Comparison of ENCODE assay signal across 22 mouse cellular contexts in genomic region chr10:59848953-59849352, GRCm38 (mm10). TPM values are rescaled to one million over a fixed set of nuclear protein-coding genes. Genes with fewer than 3 reads are reported as not detected.
DNase-seq lines count a peak whose midpoint lies in the region; ATAC-seq and TF ChIP-seq lines count a peak whose summit lies in the region.
"Had no signal": no experiment of that assay in that cellular context is flagged by ENCODE, and none has a peak within 500 bp of the region (broad histone marks: within the 10 kb centered on the region; RNA-seq: fewer than 3 reads in every experiment).

No protein-coding gene starts in this region.

- 0 out of 2 replicates have a peak, but pooled peaks have one; percentile 35 for ATAC-seq in heart, embryonic 11.5 days (replicated peaks; ENCODE audit: insufficient number of reproducible peaks, low FRiP score, low TSS enrichment)
- ATAC-seq in kidney, embryonic 15.5 days (replicated peaks; ENCODE audit: low FRiP score): peak; percentile 70
- ATAC-seq in stomach, postnatal 0 days (ENCODE audit: low FRiP score, low TSS enrichment): 0 out of 2 replicates have a peak, but pooled peaks have one; percentile 49
- ATAC-seq: forebrain, embryonic 15.5 days; intestine, postnatal 0 days had no signal

- TF ChIP-seq EP300 in stomach, postnatal 0 days (optimal IDR thresholded peaks at IDR 0.05): no peak

- no peak overlapping the region for H3K9ac ChIP-seq in heart, embryonic 11.5 days (ENCODE audit: low read depth, low read length)
- no peak overlapping the region for H3K9ac ChIP-seq in kidney, embryonic 15.5 days
- H3K9ac ChIP-seq in stomach, postnatal 0 days (ENCODE audit: low read length): no peak overlapping the region
- H3K9ac ChIP-seq: forebrain, embryonic 15.5 days; hindbrain, embryonic 15.5 days; limb, embryonic 15.5 days; liver, embryonic 15.5 days; neural tube, embryonic 12.5 days had no signal

- intact Hi-C loops in heart, postnatal 25 days (cut with DNase I): no loop called here
- intact Hi-C loops in left cerebral cortex, postnatal 14 days (cut with DNase I): no loop called here

- H3K4me1 ChIP-seq in heart, embryonic 11.5 days (ENCODE audit: control insufficient read depth, insufficient read depth, low read length): peaks cover 4% of the 10 kb centered on the region; the same call in 1 of the 2 replicates
- H3K4me1 ChIP-seq in kidney, embryonic 15.5 days: peaks cover 25% of the 10 kb centered on the region
- no peaks in the 10 kb centered on the region for H3K4me1 ChIP-seq in stomach, postnatal 0 days (replicated peaks; ENCODE audit: control insufficient read depth, insufficient read depth)
- H3K4me1 ChIP-seq: forebrain, embryonic 15.5 days; hindbrain, embryonic 15.5 days; liver, embryonic 15.5 days had no signal

- no peak overlapping the region for H3K27ac ChIP-seq in heart, embryonic 11.5 days (ENCODE audit: low read depth, low read length)
- no peak overlapping the region for H3K27ac ChIP-seq in kidney, embryonic 15.5 days
- no peak overlapping the region for H3K27ac ChIP-seq in stomach, postnatal 0 days (replicated peaks)
- H3K27ac ChIP-seq: forebrain, embryonic 15.5 days; hindbrain, embryonic 15.5 days; macrophage; midbrain, embryonic 10.5 days; neural tube, embryonic 12.5 days had no signal

- no peak for DNase-seq in heart, postnatal 25 days (ENCODE audit: low spot score)
- peak; percentile 15 to 19 for DNase-seq in kidney, adult 8-10 months
- no peak for DNase-seq in kidney, postnatal 25 days
- DNase-seq in stomach, postnatal 0 days (ENCODE audit: low spot score): no peak
- DNase-seq in left cerebral cortex, postnatal 14 days (ENCODE audit: low spot score in 2 of 2): no peak
- DNase-seq: adrenal gland, postnatal 36 days; cerebellum, adult 2 months; gastrocnemius, postnatal 25 days; heart, postnatal 4 days; thymus, postnatal 36 days had no signal

- no peaks in the 10 kb centered on the region for H3K36me3 ChIP-seq in heart, embryonic 11.5 days (ENCODE audit: control insufficient read depth, insufficient read depth, low read length)
- H3K36me3 ChIP-seq in kidney, embryonic 15.5 days: no peaks in the 10 kb centered on the region
- no peaks in the 10 kb centered on the region; the same call in 1 of the 2 replicates for H3K36me3 ChIP-seq in stomach, postnatal 0 days (ENCODE audit: control insufficient read depth, insufficient read depth, low read length)
- H3K36me3 ChIP-seq: forebrain, embryonic 15.5 days; hindbrain, embryonic 15.5 days; limb, embryonic 15.5 days; liver, embryonic 15.5 days; midbrain, embryonic 10.5 days; neural tube, embryonic 12.5 days had no signal

- WGBS in heart, embryonic 11.5 days (ENCODE audit: insufficient replicate concordance): 51% methylated on average over 9 of the region's 9 CpGs
- 68% methylated on average over 9 of the region's 9 CpGs for WGBS in kidney, embryonic 15.5 days
- 67% methylated on average over 9 of the region's 9 CpGs for WGBS in stomach, postnatal 0 days

- TF ChIP-seq CTCF in stomach, postnatal 0 days (IDR thresholded peaks at IDR 0.05; ENCODE audit: low read depth): no peak

- H3K4me3 ChIP-seq in heart, embryonic 11.5 days (ENCODE audit: low read depth, low read length): no peak overlapping the region
- H3K4me3 ChIP-seq in kidney, embryonic 15.5 days (replicated peaks): no peak overlapping the region
- no peak overlapping the region for H3K4me3 ChIP-seq in stomach, postnatal 0 days (ENCODE audit: low read depth, low read length)
- H3K4me3 ChIP-seq: erythroblast, embryonic 14.5 days; forebrain, embryonic 15.5 days; hindbrain, embryonic 15.5 days; limb, embryonic 15.5 days; liver, embryonic 15.5 days; midbrain, embryonic 10.5 days; neural tube, embryonic 12.5 days had no signal

- H3K27me3 ChIP-seq in heart, embryonic 11.5 days (ENCODE audit: control insufficient read depth, insufficient read depth, low read length): no peaks in the 10 kb centered on the region
- H3K27me3 ChIP-seq in kidney, embryonic 15.5 days: no peaks in the 10 kb centered on the region
- H3K27me3 ChIP-seq in stomach, postnatal 0 days (ENCODE audit: control insufficient read depth, insufficient read depth, low read length): no peaks in the 10 kb centered on the region
- H3K27me3 ChIP-seq: CH12.LX; forebrain, embryonic 15.5 days; hindbrain, embryonic 15.5 days; limb, embryonic 15.5 days; liver, embryonic 15.5 days; neural tube, embryonic 12.5 days had no signal

- no peaks in the 10 kb centered on the region for H3K9me3 ChIP-seq in heart, embryonic 11.5 days (replicated peaks; ENCODE audit: control insufficient read depth, low read length)
- H3K9me3 ChIP-seq in kidney, embryonic 15.5 days (replicated peaks): no peaks in the 10 kb centered on the region
- no peaks in the 10 kb centered on the region for H3K9me3 ChIP-seq in stomach, postnatal 0 days (ENCODE audit: control insufficient read depth, low read length)
- H3K9me3 ChIP-seq: forebrain, embryonic 15.5 days; hindbrain, embryonic 15.5 days; limb, embryonic 15.5 days; liver, embryonic 15.5 days; midbrain, embryonic 10.5 days; neural tube, embryonic 12.5 days had no signal

- no peak overlapping the region for H3K4me2 ChIP-seq in heart, embryonic 11.5 days
- H3K4me2 ChIP-seq in kidney, embryonic 15.5 days: no peak overlapping the region
- H3K4me2 ChIP-seq in stomach, postnatal 0 days (replicated peaks; ENCODE audit: low read depth): no peak overlapping the region
- H3K4me2 ChIP-seq: forebrain, embryonic 15.5 days; hindbrain, embryonic 15.5 days; limb, embryonic 15.5 days; liver, embryonic 15.5 days; neural tube, embryonic 12.5 days had no signal

RNA-seq across cellular contexts. Expression of gene Dnajb12, which starts 30.4 kb away (rescaled TPM):
- 30.3 and 31.3 TPM in 2 replicates for polyA plus RNA-seq in heart, embryonic 11.5 days (2014; fragmentation: Nextera tagmentation; extraction: Ambion mirVana)
- total RNA-seq in heart, postnatal 25 days (2021): 10 to 100 TPM; 34.5 to 35.9 TPM
- 27.1 and 30.2 TPM in 2 replicates for polyA plus RNA-seq in kidney, embryonic 15.5 days (2015; fragmentation: Nextera tagmentation; extraction: Ambion mirVana)
- polyA plus RNA-seq in stomach, postnatal 0 days (2015; fragmentation: Nextera tagmentation; extraction: Ambion mirVana): 17.4 and 19.0 TPM in 2 replicates
- 10 to 100 TPM; 46.3 to 50.6 TPM for total RNA-seq in left cerebral cortex, postnatal 14 days (2021)

Comparison
In these comparisons a context has a peak if more than half of its experiments do, and no peak if none do; other contexts are left out.
1. DNase-seq: peak in kidney, adult 8-10 months (2 of 2); none in heart, postnatal 25 days (single experiment), kidney, postnatal 25 days (0 of 2), stomach, postnatal 0 days (single experiment) and left cerebral cortex, postnatal 14 days (0 of 2).
2. Peak in every context shown above with its lines, with median percentiles within 50 percentile points of each other: ATAC-seq.